Mouse (Mus musculus) liver, embryonic 14.5 days (tissue): Measurements from ENCODE around the gene Trpd52l3.

Experiments
- CTCF ChIP-seq: IDR thresholded peaks from 2 replicates; pipeline ENCODE4 v1.5.1; 2016; ENCODE audit warnings: antibody characterized with exemption, low read depth, control low read depth
- EP300 ChIP-seq: IDR thresholded peaks from 2 replicates; pipeline ENCODE4 v1.6.1; 2016; ENCODE audit warnings: antibody characterized with exemption, low read depth

DNA sequence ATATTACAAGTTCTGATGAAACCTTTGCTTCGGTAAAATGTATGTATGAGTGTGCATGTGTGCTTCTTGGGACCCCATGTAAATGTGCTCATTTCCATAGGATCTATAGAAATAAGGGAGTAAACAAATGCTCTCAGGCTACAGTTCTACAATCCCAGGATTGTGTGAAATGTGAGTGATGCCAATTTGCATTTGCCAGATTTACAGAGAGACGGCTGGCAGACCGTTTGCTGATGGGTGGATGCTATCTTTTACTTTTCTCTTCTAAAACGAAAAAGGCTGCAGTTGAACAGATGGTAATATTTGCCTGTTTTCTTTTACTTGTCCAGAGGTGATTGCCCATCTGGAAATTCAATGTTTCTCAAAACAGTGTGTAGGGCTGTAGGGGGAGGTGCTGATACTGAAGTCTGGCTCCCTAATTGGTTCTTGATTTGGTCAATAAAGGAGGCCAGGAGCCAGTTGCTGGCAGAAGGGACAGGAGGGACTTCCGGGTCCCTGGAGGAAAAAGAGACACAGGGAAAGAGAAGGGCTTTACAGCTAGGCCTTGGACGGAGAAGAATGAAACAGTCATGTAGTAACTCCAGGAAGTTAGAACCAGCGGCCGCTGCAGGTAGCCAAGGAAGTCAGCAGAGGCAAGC lies 24.0 kb upstream of the Trpd52l3 start:
- no peak for TF ChIP-seq EP300
- TF ChIP-seq CTCF, result no peak
